Mouse (Mus musculus) neural tube, embryonic 12.5 days (tissue): ENCODE data around the gene Actg1. TPM values are rescaled to one million over a fixed set of nuclear protein-coding genes. Genes with fewer than 3 reads are reported as not detected.

Source experiments
- ATAC-seq: fragments of 200-750 bp; cut with Nextera tagmentation; 2 replicates; pipeline ENCODE4 v1.8.0; 2017; ENCODE audit warnings: low read depth, mild to moderate bottlenecking, moderate TSS enrichment, moderate library complexity; ENCODE audit not compliant: low FRiP score
- H3K27ac ChIP-seq: fragments of 300-500 bp; sonication (generic); 2 replicates; pipeline ENCODE4 v1.5.1; 2016
- H3K27me3 ChIP-seq: fragments of 300-500 bp; sonication (generic); replicated peaks from 2 replicates; pipeline ENCODE4 v1.6.1; 2016; ENCODE audit warnings: mild to moderate bottlenecking
- H3K36me3 ChIP-seq: fragments of 300-500 bp; sonication (generic); 2 replicates; pipeline ENCODE4 v1.6.1; 2016; ENCODE audit warnings: mild to moderate bottlenecking
- H3K4me1 ChIP-seq: fragments of 300-500 bp; sonication (generic); 2 replicates; pipeline ENCODE4 v1.6.1; 2016
- H3K4me2 ChIP-seq: fragments of 300-500 bp; sonication (generic); replicated peaks from 2 replicates; pipeline ENCODE4 v1.6.1; 2016; ENCODE audit warnings: mild to moderate bottlenecking
- H3K4me3 ChIP-seq: fragments of 300-500 bp; sonication (generic); 2 replicates; pipeline ENCODE4 v1.5.1; 2016
- H3K9ac ChIP-seq: fragments of 300-500 bp; sonication (generic); 2 replicates; pipeline ENCODE4 v1.6.1; 2016; ENCODE audit warnings: mild to moderate bottlenecking
- H3K9me3 ChIP-seq: fragments of 300-500 bp; sonication (generic); 2 replicates; pipeline ENCODE4 v1.6.1; 2016; ENCODE audit warnings: mild to moderate bottlenecking
- WGBS: fragments of 180-500 bp; shearing (Covaris S2); methylation state at CpG from one replicate; pipeline ENCODE4 v1.1.7; 2016; 5-methylcytosine and 5-hydroxymethylcytosine counted together
- polyA plus RNA-seq: library from polyadenylated mRNA; unstranded; fragments of >200 nt; fragmentation: Nextera tagmentation; extraction: Ambion mirVana; gene quantifications from 2 replicates; pipeline ENCODE4 v1.2.1, GENCODE M21; 2016

Actg1 gene
- polyA plus RNA-seq, 1 experiment from 2014 or later = 3,681 TPM

DNA sequence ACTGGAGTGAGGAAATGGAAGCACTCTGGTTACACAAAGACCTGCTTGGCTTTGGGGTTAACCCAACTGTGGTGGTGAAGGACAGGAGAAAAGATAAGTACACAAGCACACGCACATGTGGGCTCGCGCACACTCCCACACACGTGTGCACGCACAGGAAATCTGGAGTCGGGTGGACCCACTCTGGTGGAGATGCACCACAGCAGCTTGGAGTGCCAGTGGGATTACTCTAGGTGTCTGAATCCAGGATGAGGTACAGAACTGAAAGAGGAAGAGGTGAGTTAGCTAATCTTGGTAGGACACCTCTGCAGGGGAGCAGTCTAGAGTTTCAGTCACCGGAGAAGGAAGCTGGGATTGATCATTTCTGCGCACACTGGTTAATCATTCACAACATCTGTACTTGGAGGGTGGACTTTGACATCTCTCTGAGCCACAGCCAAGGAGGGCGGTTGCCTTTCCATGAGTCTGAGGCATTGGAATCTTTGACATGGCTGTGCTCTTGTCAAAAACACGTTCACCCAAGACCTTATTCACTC lies 8.3 kb downstream of the Actg1 start:
- 0 out of 2 replicates have a peak, but pooled peaks cover 3% of the 10 kb centered on the region for H3K9me3 ChIP-seq
- H3K27ac ChIP-seq = no peak overlapping the region
- no peak overlapping the region for H3K9ac ChIP-seq
- 91% methylated on average over 10 of the region's 10 CpGs for WGBS
- H3K27me3 ChIP-seq = no peaks in the 10 kb centered on the region
- ATAC-seq = no peak
- H3K4me2 ChIP-seq = no peak overlapping the region
- H3K36me3 ChIP-seq = peaks cover 3% of the 10 kb centered on the region
- no peak overlapping the region for H3K4me3 ChIP-seq
- H3K4me1 ChIP-seq = peaks cover under 1% of the 10 kb centered on the region

DNA sequence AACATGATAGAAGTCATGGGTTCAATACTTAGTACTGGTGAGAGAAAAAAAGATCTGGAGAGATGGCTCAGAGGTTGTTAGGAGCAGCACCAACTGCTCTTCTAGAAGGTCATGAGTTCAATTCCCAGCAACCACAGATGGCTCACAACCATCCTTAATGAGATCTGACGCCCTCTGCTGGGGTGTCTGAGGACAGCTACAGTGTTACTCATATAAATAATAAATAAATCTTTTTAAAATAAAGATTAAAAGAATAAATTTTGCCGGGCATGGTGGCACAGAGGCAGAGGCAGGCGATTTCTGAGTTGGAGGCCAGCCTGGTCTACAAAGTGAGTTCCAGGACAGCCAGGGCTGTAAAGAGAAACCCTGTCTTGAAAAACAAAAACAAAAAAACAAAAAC lies 9.6 kb downstream of the Actg1 start:
- H3K27me3 ChIP-seq = no peaks in the 10 kb centered on the region
- 73% methylated on average over 3 of the region's 3 CpGs for WGBS
- no peaks in the 10 kb centered on the region for H3K36me3 ChIP-seq

DNA sequence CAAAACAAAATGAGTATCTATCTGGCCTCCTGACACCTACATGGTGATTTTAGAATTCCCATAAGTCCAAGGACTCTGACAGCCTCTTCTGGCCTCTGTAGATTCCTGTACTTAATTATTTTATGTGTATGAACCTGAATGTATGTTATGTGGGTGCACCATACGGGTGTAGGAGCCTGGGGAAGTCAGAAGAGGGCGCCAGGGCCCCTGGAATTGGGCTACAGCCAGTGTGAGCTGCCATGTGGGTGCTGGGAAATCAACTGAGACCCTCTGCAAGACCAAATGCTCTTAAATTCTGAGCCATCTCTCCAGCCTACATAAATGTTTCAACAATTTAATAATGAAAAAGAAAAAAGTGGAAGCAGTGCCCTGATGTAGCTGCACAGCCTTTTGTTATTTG lies 10.9 kb downstream of the Actg1 start:
- no peak overlapping the region for H3K27ac ChIP-seq
- no peaks in the 10 kb centered on the region for H3K36me3 ChIP-seq
- no peak for ATAC-seq
- H3K9ac ChIP-seq = no peak overlapping the region
- no peak overlapping the region for H3K4me3 ChIP-seq
- H3K27me3 ChIP-seq = no peaks in the 10 kb centered on the region
- no peaks in the 10 kb centered on the region for H3K4me1 ChIP-seq
- 0 out of 2 replicates have a peak, but pooled peaks cover 3% of the 10 kb centered on the region for H3K9me3 ChIP-seq
- no peak overlapping the region for H3K4me2 ChIP-seq
- 50% methylated on average over 2 of the region's 2 CpGs for WGBS

More for the DNA sequence above, 9.6 kb downstream of the Actg1 start:
- 0 out of 2 replicates have a peak, but pooled peaks cover 3% of the 10 kb centered on the region for H3K9me3 ChIP-seq
- no peak overlapping the region for H3K4me2 ChIP-seq
- no peak overlapping the region for H3K9ac ChIP-seq
- no peak for ATAC-seq
- H3K4me3 ChIP-seq = no peak overlapping the region
- H3K4me1 ChIP-seq = no peaks in the 10 kb centered on the region
- no peak overlapping the region for H3K27ac ChIP-seq

DNA sequence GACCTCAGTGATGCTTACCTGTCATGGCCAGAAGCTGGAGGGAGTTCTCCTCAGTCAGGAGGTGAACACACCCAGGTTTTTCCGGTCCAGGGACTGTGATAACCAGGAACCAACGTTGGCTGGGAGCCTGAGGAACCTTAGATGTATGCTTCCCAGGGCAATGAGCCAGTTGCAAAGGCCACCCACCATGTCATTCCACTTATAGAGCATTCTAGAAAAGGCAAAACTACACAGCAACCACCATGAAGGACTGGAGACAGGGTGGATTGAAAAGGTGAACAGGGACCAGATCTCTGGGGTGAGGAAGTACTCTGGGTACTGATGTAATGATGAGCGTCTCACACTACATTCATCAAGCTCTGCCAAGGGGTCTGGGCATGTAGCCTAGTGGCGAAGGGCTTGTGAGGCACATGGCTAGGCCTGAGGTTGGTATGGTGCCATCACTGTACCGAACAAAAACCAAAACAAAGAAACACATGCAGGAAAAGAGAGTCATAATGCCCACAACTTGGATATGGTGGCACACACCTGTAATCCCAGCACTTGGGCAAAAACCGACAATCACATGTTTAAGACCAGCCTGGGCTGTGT lies 12.8 kb downstream of the Actg1 start:
- no peaks in the 10 kb centered on the region for H3K36me3 ChIP-seq
- no peak overlapping the region for H3K4me3 ChIP-seq
- no peak overlapping the region for H3K27ac ChIP-seq
- H3K4me2 ChIP-seq = no peak overlapping the region
- no peaks in the 10 kb centered on the region for H3K27me3 ChIP-seq
- H3K4me1 ChIP-seq = no peaks in the 10 kb centered on the region
- no peak for ATAC-seq
- H3K9ac ChIP-seq = no peak overlapping the region
- H3K9me3 ChIP-seq = no peaks in the 10 kb centered on the region
- WGBS = 89% methylated on average over 6 of the region's 6 CpGs

DNA sequence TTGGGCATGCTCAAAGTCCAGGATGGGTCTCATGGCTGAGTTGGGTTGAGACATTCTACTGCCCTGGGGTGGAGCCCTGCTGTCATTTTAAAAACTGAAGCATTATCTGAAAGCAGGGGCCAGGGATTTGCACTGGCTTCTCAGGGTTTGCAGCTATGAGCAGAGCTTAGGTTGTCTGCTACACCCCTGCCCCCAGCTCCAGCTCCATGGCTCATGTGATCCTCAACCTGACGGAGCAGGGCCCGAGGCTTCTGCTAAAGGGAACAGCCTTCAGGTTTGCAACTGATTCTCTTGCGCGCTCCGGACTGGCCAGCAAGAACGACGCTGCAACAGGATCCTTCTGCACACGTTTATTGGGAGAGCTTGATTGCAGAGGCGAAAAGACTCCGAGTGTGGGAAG lies 28.2 kb downstream of the Actg1 start:
- no peak for ATAC-seq
- Histone ChIP-seq H3K36me3 (no peaks in the 10 kb centered on the region), H3K9ac (no peak overlapping the region), H3K4me3 (no peak overlapping the region), H3K9me3 (no peaks in the 10 kb centered on the region), H3K4me2 (no peak overlapping the region), H3K27ac (no peak overlapping the region), H3K27me3 (no peaks in the 10 kb centered on the region), H3K4me1 (peaks cover 17% of the 10 kb centered on the region)
- WGBS = 94% methylated on average over 10 of the region's 10 CpGs

DNA sequence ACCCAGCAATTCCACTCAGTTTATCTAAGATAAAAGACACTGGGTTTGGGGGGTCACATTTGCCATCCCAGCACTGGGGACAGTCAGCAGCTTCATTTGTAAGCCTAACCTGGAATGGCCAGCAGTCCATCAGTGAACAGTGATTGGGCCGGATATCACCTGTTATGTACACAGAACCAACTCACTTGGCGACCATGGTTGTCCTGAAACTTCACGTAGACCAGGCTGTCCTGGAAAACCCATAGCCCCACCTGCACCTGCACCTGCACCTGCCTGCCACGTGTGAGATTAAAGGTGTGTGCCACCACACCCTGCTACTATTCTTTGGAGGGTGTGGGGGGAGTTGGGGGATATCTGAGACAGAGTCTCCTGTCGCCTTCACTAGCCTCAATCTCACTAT lies 29.0 kb downstream of the Actg1 start:
- H3K27ac ChIP-seq = no peak overlapping the region
- 89% methylated on average over 5 of the region's 5 CpGs for WGBS
- no peaks in the 10 kb centered on the region for H3K9me3 ChIP-seq
- H3K36me3 ChIP-seq = no peaks in the 10 kb centered on the region
- H3K4me3 ChIP-seq = no peak overlapping the region
- no peak for ATAC-seq
- no peak overlapping the region for H3K9ac ChIP-seq
- no peak overlapping the region for H3K4me2 ChIP-seq
- no peaks in the 10 kb centered on the region for H3K27me3 ChIP-seq
- H3K4me1 ChIP-seq = peaks cover 25% of the 10 kb centered on the region

DNA sequence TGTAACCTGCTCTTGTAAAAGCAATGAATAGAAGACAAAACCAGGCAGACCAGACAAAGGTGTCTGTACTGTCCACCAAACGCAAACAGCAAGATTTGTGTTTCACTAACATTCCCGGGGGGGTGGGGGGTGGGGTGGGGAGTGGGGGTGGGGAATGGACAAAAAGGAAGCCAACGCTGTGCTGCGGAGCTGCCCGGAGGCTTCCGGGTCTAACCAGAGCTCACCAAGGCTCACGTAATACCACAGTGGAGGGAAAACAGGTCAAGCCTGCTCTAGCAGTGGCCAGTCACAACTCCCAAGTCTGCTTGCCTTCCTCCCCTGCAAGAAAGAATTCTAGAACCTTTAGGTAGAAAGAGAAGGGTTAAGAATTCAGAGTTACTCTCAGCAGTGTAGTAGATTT lies 30.9 kb downstream of the Actg1 start:
- H3K27ac ChIP-seq = no peak overlapping the region
- no peak overlapping the region for H3K4me3 ChIP-seq
- WGBS = 22% methylated on average over 7 of the region's 7 CpGs
- no peaks in the 10 kb centered on the region for H3K9me3 ChIP-seq
- no peaks in the 10 kb centered on the region for H3K36me3 ChIP-seq
- ATAC-seq = no peak
- no peaks in the 10 kb centered on the region for H3K27me3 ChIP-seq
- 0 out of 2 replicates have a peak overlapping the region, but pooled peaks have one; percentile 82 for H3K9ac ChIP-seq
- H3K4me2 ChIP-seq = peak overlapping the region; percentile 92
- peaks cover 28% of the 10 kb centered on the region for H3K4me1 ChIP-seq

DNA sequence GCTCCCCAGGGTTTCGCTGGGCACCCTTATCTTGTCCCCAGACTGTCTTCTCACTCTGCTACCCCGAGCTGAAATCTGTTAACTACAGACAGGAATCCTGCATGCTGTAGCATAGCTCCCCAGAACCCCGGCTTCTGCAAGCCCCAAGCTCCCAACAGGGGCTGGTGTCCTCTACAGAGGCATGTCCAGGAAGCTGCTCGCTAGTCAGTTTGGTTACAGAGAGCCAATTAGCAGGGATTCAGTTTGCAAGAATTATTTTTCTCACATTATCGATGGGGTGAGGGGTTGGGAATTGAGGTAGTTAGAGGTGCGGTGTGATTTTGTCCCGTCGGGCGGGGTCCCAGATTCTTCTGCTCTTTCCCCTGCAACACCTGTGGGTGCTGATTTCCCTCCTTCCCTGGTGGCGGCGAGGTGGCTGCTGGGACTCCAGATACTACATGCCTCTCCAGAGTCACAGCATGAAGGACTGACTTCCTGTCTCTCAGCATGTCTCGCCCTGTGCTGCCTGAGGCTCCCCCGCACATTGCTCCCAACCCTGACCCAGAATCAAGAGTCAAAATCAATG lies 31.6 kb downstream of the Actg1 start:
- 19% methylated on average over 13 of the region's 13 CpGs for WGBS
- H3K27ac ChIP-seq = peak overlapping the region; percentile 97
- peaks cover 28% of the 10 kb centered on the region for H3K4me1 ChIP-seq
- peak overlapping the region; percentile 92 for H3K4me2 ChIP-seq
- H3K36me3 ChIP-seq = no peaks in the 10 kb centered on the region
- H3K27me3 ChIP-seq = no peaks in the 10 kb centered on the region
- H3K4me3 ChIP-seq = peak overlapping the region; percentile 47
- H3K9me3 ChIP-seq = no peaks in the 10 kb centered on the region
- ATAC-seq = peak; percentile 11; the same call in 1 of the 2 replicates
- H3K9ac ChIP-seq = peak overlapping the region; percentile 82

DNA sequence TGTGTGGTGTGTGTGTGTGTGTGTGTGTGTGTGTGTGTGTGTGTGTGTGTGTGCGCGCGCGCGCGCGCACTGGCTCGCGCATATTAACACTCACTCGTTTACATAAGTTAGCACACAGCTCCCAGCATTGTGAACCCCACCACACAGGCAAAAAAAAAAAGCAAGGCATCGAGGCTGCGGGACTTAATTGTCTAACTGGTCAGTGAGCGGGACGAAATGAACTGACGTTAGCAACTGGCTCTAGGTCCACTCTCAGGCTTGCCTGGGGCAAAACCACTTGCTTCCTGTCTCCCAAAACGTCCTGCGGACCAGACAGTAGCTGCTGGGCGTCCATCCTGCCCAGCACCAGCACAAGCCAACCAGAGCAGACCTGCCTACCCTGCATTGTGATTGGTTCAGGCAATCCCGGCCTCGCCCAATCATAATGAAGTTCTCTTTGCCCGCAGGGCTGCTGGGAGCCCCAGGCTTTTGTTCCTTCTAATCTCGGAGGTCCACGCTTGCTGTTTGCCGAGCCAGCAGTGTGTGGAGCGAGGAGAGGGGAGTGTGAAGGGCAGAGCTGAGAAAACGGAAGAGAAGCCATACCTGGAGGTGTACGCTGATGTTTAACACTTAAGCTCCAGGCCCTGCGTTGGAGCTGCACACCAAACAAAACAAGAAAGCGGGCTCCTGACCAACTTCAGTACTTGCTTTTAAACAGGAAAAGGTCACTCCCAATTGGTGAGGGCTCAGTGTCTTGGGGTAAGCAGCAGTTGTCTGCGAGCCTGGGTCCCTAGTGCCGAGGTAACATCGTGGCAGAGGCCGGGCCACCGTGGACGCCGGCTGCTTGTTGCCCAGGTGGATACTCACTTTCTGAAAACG lies 32.3 kb downstream of the Actg1 start:
- Histone ChIP-seq H3K36me3 (no peaks in the 10 kb centered on the region), H3K27ac (peak overlapping the region; percentile 97), H3K4me1 (peaks cover 35% of the 10 kb centered on the region), H3K9ac (peak overlapping the region; percentile 82), H3K4me2 (peak overlapping the region; percentile 92), H3K27me3 (no peaks in the 10 kb centered on the region), H3K4me3 (peak overlapping the region; percentile 47), H3K9me3 (no peaks in the 10 kb centered on the region)
- peak; percentile 94 for ATAC-seq
- WGBS = 9% methylated on average over 37 of the region's 37 CpGs

DNA sequence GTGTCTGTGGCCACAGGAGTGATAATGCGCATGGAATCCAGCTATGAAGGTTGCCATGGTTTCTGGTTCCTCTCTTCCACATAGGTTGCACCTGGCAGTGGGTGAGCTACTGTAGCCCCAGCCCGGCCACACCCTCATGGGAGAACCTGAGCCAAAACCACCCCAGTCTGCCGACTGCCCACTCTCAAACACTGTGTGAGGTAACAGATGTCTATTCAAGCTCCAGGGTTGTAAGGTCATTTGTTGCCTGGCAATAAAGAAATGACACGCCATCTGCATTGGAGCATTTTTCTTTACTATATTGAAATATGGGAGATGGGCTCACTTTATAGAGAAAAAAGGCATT lies 33.0 kb downstream of the Actg1 start:
- Histone ChIP-seq H3K27ac (peak overlapping the region; percentile 97), H3K4me3 (no peak overlapping the region), H3K9me3 (no peaks in the 10 kb centered on the region), H3K9ac (peak overlapping the region; percentile 42; the same call in 1 of the 2 replicates), H3K27me3 (no peaks in the 10 kb centered on the region), H3K4me2 (peak overlapping the region; percentile 92), H3K36me3 (no peaks in the 10 kb centered on the region), H3K4me1 (peaks cover 39% of the 10 kb centered on the region)
- 20% methylated on average over 4 of the region's 4 CpGs for WGBS
- no peak for ATAC-seq

DNA sequence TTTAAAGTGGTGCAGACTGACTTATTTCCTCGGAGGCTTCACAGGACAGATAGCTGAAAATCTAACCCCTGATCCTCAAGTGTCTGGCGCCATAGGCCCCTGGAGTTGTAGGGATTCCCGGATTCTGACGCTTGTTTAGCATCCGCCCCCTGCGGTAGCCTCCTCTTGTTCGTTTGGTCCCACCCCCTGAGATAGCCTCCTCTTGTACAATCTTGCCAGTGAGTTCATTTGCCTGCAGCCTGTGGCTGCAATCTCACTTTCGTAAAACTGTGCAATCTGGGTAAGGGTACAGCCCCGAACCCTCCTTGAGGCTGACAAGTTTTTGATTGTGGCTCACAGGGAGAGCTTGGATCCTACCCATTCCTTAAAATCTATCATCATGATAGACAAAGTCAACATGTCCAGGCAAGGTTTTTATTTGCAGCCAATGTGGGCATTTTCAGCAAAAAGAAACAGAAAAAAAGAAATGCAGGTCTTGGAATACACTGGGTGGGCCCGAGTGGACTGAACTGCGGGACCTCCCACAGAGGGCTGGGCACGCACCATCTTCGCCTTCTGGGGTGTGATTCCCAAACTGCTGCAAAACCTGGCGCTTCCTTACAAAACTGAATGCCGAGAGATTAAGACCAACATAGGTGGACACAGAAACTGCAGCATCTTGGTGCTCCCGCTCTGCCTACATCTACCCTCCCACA lies 33.5 kb downstream of the Actg1 start:
- Histone ChIP-seq H3K27me3 (no peaks in the 10 kb centered on the region), H3K9me3 (no peaks in the 10 kb centered on the region), H3K27ac (peak overlapping the region; percentile 97), H3K4me1 (peaks cover 40% of the 10 kb centered on the region), H3K9ac (peak overlapping the region; percentile 42; the same call in 1 of the 2 replicates), H3K36me3 (no peaks in the 10 kb centered on the region), H3K4me3 (no peak overlapping the region), H3K4me2 (peak overlapping the region; percentile 92)
- ATAC-seq = no peak
- WGBS = 42% methylated on average over 16 of the region's 16 CpGs
